Mouse (Mus musculus) erythroblast, embryonic 14.5 days (primary cell): ENCODE results near the gene Slf2. TPM values are rescaled to one million over a fixed set of nuclear protein-coding genes. Genes with fewer than 3 reads are reported as not detected.

ENCODE experiments used
- H3K27me3 ChIP-seq: 2 replicates; pipeline ENCODE4 v1.6.1; 2012; ENCODE audit warnings: inconsistent platforms; ENCODE audit not compliant: control insufficient read depth
- H3K36me3 ChIP-seq: 2 replicates; pipeline ENCODE4 v1.6.1; 2012; ENCODE audit warnings: mild to moderate bottlenecking, inconsistent platforms; ENCODE audit not compliant: control insufficient read depth
- H3K4me1 ChIP-seq: 2 replicates; pipeline ENCODE4 v1.6.1; 2012; ENCODE audit warnings: inconsistent platforms; ENCODE audit not compliant: control insufficient read depth
- H3K4me3 ChIP-seq: replicated peaks from 2 replicates; pipeline ENCODE3; 2012; ENCODE audit warnings: moderate library complexity, mild to moderate bottlenecking, inconsistent platforms
- H3K9me3 ChIP-seq: 2 replicates; pipeline ENCODE4 v1.6.1; 2012; ENCODE audit warnings: low read length, inconsistent platforms, mixed read lengths; ENCODE audit not compliant: control insufficient read depth
- GATA1 ChIP-seq: IDR thresholded peaks from 2 replicates; pipeline ENCODE4 v1.6.1; 2012; ENCODE audit warnings: low read length, inconsistent platforms, mixed read lengths
- TAL1 ChIP-seq: IDR thresholded peaks from 3 replicates; pipeline ENCODE4 v1.6.1; 2012; ENCODE audit warnings: low read length, inconsistent platforms, mixed read lengths
- polyA plus RNA-seq: library from polyadenylated mRNA; stranded (reverse); fragments of >175 nt; gene quantifications from 2 replicates; pipeline ENCODE4 v1.2.3, GENCODE M21; 2012

Slf2 gene
- polyA plus RNA-seq, 1 experiment, result 0.61 TPM

DNA sequence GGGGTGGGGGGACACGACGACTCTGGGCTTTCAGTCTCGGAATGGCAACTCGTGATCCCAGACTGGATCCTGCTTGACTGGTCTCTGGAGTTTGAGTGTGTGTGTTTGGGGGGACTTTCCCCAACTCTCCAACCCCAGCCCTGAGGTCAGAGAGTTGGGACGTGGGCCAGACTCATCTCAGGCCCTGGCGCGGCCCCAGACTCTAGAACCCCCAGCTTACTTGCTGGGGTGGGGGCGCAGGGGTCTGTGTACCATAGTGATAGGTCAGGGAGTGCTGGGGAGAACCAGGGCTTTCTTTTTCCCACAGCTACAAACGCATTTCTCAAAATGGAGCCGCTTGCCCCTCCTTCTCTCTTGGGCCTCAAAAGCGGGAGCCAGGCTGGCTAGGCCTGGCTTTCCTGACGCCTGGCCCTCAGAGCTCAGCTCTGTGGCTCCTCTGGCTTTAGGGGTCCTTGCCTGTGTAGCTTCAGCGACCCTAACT is 87.4 kb downstream of the Slf2 start:
- Histone ChIP-seq H3K36me3 (no peaks in the 10 kb centered on the region; the same call in 1 of the 2 replicates), H3K27me3 (peaks cover 42% of the 10 kb centered on the region), H3K4me1 (peaks cover 44% of the 10 kb centered on the region), H3K4me3 (peak overlapping the region; percentile 59), H3K9me3 (no peaks in the 10 kb centered on the region)
- no peak for TF ChIP-seq GATA1
- TF ChIP-seq TAL1, result no peak

DNA sequence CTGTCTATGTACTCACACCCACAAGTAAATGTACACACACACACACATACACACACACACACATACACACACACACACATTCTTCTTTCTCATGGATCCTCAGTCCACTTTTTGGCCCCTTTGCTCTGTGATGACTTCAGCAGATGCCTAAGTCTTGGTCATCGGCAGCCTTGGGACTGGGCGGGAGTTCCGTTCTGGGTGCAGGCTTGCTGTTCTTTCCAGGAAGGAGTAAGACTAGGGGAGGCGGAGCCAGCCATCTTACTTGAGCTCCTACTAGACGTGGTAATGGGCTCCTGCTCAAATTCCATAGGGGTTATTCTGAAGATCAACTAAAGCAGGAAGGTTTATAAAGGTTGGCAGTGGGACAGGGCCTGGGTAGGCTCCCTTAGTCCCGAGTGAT is 89.4 kb downstream of the Slf2 start:
- no peak for TF ChIP-seq GATA1
- peaks cover 27% of the 10 kb centered on the region for H3K4me1 ChIP-seq

DNA sequence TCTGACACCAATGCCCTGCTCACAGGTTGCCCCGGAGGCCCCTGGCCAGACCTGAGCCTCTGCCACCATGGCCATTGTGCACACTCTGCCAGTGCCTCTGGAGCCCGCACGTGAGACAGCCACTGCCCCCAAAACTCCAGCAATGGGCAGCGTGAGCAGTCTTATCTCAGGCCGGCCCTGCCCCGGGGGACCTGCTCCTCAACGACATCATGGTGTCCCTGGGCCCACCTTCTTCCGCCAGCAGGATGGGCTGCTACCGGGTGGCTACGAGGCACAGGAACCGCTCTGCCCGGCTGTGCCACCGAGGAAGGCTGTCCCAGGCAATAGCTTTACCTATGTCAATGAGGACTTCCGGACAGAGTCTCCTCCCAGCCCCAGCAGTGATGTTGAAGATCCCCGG is 90.4 kb downstream of the Slf2 start:
- peaks cover 26% of the 10 kb centered on the region for H3K27me3 ChIP-seq
- peaks cover 17% of the 10 kb centered on the region for H3K4me1 ChIP-seq
- TF ChIP-seq TAL1 (no peak), GATA1 (no peak)
- no peak overlapping the region for H3K4me3 ChIP-seq
- no peaks in the 10 kb centered on the region for H3K9me3 ChIP-seq
- peaks cover 18% of the 10 kb centered on the region for H3K36me3 ChIP-seq

More for the DNA sequence above, 89.4 kb downstream of the Slf2 start:
- peaks cover 36% of the 10 kb centered on the region for H3K27me3 ChIP-seq
- H3K36me3 ChIP-seq, result peaks cover 9% of the 10 kb centered on the region
- H3K4me3 ChIP-seq, result no peak overlapping the region
- H3K9me3 ChIP-seq, result no peaks in the 10 kb centered on the region

DNA sequence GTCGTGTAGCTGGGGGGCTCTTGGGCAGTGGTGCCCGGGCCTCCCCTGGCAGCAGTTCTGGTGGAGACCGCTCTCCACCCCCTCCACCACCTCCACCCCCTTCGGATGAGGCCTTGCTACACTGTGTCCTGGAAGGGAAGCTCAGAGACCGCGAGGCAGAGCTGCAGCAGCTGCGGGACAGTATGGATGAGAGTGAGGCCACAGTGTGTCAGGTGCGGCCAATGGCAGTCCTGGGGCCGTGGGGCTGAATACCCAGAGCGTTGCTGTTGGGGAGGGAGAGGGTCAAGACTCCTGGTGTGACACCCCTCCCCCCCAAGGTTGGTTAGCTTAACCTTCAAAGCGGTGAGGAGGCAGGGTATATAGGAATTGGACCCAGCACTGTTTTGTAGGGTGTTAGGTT is 93.0 kb downstream of the Slf2 start:
- Histone ChIP-seq H3K9me3 (no peaks in the 10 kb centered on the region), H3K4me1 (no peaks in the 10 kb centered on the region; the same call in 1 of the 2 replicates), H3K27me3 (peaks cover under 1% of the 10 kb centered on the region; the same call in 1 of the 2 replicates), H3K36me3 (peaks cover 24% of the 10 kb centered on the region), H3K4me3 (no peak overlapping the region)
- TF ChIP-seq TAL1 (no peak), GATA1 (no peak)

DNA sequence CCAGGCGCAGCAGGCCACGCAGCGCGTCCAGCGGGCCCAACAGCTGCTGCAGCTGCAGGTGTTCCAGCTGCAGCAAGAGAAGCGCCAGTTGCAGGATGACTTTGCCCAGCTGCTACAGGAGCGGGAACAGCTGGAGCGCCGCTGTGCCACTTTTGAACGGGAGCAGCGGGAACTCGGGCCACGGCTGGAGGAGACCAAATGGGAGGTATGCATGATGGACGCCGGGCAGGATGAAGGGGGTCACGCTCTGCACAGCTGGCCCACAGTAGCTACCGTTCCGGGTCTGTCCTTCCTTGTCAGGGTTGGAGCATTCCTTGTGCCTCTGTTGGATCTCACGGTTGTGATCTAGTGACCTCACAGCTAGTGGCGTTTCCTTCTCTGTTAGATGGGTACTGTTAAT is 93.8 kb downstream of the Slf2 start:
- H3K36me3 ChIP-seq, result peaks cover 24% of the 10 kb centered on the region

DNA sequence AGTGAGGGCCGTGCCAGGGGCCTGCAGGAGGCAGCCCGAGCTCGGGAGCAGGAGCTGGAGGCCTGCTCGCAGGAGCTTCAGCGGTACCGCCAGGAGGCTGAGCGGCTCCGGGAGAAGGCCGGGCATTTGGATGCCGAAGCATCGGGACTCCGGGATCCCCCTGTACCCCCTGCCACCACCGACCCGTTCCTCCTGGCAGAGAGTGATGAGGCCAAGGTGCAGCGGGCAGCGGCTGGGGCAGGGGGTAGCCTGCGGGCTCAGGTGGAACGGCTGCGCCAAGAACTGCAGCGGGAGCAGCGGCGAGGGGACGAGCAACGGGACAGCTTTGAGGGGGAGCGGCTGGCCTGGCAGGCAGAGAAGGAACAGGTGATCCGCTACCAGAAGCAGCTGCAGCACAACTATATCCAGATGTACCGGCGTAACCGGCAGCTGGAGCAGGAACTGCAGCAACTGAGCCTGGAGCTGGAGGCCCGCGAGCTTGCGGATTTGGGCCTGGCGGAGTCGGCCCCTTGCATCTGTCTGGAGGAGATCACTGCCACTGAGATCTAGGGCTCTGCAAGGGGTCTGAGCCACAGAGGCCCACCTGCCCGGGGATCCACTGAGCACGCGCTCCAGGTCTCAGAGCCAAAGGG is 95.1 kb downstream of the Slf2 start:
- TF ChIP-seq GATA1 (no peak), TAL1 (no peak)
- Histone ChIP-seq H3K36me3 (peaks cover 24% of the 10 kb centered on the region), H3K4me3 (no peak overlapping the region), H3K9me3 (no peaks in the 10 kb centered on the region), H3K27me3 (no peaks in the 10 kb centered on the region), H3K4me1 (peaks cover 8% of the 10 kb centered on the region)

More for the DNA sequence above, 93.8 kb downstream of the Slf2 start:
- Histone ChIP-seq H3K27me3 (no peaks in the 10 kb centered on the region), H3K4me3 (no peak overlapping the region), H3K9me3 (no peaks in the 10 kb centered on the region), H3K4me1 (no peaks in the 10 kb centered on the region; the same call in 1 of the 2 replicates)
- TF ChIP-seq GATA1 (no peak), TAL1 (no peak)

DNA sequence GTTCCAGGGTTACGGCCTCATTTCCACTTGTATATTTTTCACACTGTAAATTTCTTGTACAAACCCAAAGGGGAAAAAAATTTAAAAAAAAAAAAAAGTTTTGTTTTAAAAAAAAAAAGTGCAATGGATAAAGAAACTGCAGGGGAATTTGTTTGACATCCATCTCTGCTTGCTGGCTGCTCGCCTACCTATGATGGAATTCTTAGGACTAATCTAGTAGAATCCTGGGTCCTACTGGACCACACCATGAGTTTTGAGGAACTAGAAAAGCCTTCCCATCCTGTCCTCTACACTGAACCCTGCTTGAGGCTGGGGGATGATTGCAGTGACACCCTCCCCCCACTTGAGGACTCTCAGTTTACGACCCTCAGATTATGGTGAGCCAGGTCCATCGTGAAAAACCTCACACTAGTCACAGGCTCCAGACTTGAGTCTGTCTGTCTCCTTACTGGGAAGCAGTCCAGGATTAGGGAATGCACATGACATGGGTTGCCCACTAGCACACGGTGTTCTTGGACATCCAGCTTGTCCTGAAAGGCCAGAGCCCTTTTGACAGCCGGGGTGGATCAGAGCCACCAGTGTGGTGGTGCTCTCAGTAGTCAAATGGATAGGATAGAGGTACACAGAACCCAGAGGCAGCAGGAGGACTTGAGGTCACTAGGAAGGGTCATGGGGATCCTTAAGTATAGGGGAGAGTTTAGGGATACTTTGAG is 96.2 kb downstream of the Slf2 start:
- Histone ChIP-seq H3K27me3 (no peaks in the 10 kb centered on the region), H3K36me3 (peaks cover 24% of the 10 kb centered on the region), H3K9me3 (no peaks in the 10 kb centered on the region), H3K4me1 (peaks cover 8% of the 10 kb centered on the region), H3K4me3 (no peak overlapping the region)
- TF ChIP-seq TAL1 (no peak), GATA1 (no peak)

DNA sequence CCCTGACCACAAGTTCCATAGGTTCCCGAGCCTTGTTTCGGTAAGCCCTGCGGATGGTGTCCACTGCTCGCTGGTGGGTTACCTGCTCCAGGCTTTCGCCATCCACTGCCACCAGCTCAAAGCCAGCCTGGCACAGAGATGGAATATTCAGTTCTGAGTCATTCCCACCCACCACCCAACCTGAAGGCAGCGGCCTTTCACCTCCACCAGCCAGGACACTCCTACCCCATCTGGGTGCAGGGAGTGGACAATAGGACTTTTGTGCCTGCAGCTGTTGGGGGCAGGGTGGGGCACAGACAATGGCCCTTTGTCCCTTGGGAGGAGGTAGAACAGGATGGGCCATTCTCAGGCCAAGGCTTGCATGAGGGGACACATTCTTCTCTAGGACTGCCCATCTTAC is 96.9 kb downstream of the Slf2 start:
- no peaks in the 10 kb centered on the region for H3K9me3 ChIP-seq
- peaks cover 24% of the 10 kb centered on the region for H3K36me3 ChIP-seq
- no peaks in the 10 kb centered on the region for H3K27me3 ChIP-seq
- TF ChIP-seq GATA1 (no peak), TAL1 (no peak)
- peaks cover 8% of the 10 kb centered on the region for H3K4me1 ChIP-seq
- no peak overlapping the region for H3K4me3 ChIP-seq

DNA sequence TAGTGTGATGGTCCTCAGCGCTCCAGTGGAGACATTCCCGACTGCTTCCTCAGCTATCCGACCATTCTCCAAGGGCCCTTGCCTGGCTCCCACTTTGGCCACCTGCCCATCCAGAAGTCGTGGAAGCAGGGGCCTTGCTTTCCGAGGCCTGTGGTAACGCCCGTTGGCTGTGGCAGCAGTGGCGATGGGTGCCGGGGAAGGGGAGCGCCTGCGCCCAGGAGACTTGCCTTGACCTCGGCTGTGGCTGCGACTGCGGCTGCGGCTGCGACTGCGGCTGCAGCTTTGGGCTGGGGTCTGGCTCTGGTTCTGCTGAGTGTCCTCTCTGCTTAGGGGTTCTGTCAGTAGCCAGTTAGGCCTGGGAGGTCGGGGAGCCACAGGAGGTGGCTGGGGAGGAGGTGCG is 97.8 kb downstream of the Slf2 start:
- no peak overlapping the region for H3K4me3 ChIP-seq
- H3K36me3 ChIP-seq, result peaks cover 22% of the 10 kb centered on the region
- no peak for TF ChIP-seq GATA1
- TF ChIP-seq TAL1, result no peak
- H3K27me3 ChIP-seq, result no peaks in the 10 kb centered on the region
- H3K4me1 ChIP-seq, result peaks cover 8% of the 10 kb centered on the region
- H3K9me3 ChIP-seq, result no peaks in the 10 kb centered on the region
